Mouse (Mus musculus): ENCODE measurements around the gene Btn1a1. TPM values are rescaled to one million over a fixed set of nuclear protein-coding genes. Genes with fewer than 3 reads are reported as not detected.

The Btn1a1 gene
- total RNA-seq (2021): not detected

GRCm38 (mm10) chr13:23465600-23466109 is at the start of gene Btn1a1:
Btn1a1 (minus strand) TSS chr13:23465901.
- peak in 1 of 2 experiments; percentile 7 for DNase-seq
- intact Hi-C loops (cut with DNase I): no loop called here

GRCm38 (mm10) chr13:23515281-23515680 is 49.6 kb upstream of the Btn1a1 start:
- DNase-seq: no peak

GRCm38 (mm10) chr13:23513517-23513916 is 47.8 kb upstream of the Btn1a1 start:
- no peak for DNase-seq
- intact Hi-C loops (cut with DNase I): loop anchor here (10.0 kb wide), 1 partner anchor 1569 kb away; the partner anchor contains the start of gene Zfp184

More at GRCm38 (mm10) chr13:23515281-23515680, 49.6 kb upstream of the Btn1a1 start:
- intact Hi-C loops (cut with DNase I): loop anchor here (5.0 to 10.0 kb wide), 4 partner anchors 148 to 1803 kb away; partner anchors contain the start of genes Zfp184 and Zfp322a

DNA sequence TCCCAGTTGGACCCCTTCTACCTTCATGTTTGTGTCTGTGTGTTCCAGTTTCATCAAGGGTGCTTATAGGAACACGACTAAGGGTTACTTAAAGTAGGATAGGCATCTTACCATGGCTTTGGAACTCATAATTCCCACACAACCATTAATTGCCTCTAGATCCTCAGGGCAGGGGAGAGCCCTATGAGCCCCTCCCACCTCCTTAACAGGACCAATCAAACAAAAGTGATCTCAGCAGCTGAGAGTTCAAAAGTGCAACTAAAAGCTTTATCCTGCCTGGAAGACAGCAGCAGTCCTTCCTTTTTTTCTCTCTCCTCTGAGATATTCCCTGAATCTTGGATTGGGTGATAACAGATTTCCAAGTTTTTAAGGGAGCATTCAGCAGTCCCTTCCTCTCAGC is 44.4 kb upstream of the Btn1a1 start:
- DNase-seq: no peak
- intact Hi-C loops (cut with DNase I): loop anchor here (10.0 kb wide), 1 partner anchor 1565 kb away; the partner anchor contains the start of gene Zfp184

DNA sequence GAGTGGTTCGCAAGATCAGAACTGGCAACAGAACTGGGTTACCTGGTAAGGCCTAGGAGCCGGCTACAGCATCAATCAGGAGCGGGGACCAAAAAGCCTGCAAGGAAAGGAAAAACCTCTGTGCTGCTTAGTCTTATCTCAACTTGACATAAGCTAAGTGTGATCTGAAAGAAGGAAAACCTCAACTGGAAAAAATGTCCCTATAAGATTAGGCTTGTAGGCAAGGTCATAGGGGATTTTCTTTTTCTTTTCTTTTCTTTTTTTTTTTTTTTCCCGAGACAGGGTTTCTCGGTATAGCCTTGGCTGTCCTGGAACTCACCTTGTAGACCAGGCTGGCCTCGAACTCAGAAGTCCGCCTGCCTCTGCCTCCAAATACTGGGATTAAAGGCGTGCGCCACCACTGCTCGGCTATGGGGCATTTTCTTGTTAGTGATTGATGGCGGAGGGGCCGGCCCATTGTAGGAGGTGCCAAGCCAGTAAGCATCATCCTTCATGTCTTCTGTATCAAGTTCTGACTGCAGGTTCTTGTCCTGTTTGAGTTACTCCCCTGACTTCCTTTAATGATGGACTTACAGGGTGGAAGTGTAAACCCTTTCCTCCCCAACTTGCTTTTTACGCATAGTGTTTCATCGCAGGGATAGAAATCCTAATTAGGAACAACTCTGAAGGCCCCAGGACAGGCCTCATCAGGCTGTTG is 41.3 kb upstream of the Btn1a1 start:
- DNase-seq: no peak
- intact Hi-C loops (cut with DNase I): no loop called here

GRCm38 (mm10) chr13:23506351-23506750 is 40.6 kb upstream of the Btn1a1 start:
- DNase-seq: peak in 1 of 2 experiments; percentile 35
- intact Hi-C loops (cut with DNase I): no loop called here

DNA sequence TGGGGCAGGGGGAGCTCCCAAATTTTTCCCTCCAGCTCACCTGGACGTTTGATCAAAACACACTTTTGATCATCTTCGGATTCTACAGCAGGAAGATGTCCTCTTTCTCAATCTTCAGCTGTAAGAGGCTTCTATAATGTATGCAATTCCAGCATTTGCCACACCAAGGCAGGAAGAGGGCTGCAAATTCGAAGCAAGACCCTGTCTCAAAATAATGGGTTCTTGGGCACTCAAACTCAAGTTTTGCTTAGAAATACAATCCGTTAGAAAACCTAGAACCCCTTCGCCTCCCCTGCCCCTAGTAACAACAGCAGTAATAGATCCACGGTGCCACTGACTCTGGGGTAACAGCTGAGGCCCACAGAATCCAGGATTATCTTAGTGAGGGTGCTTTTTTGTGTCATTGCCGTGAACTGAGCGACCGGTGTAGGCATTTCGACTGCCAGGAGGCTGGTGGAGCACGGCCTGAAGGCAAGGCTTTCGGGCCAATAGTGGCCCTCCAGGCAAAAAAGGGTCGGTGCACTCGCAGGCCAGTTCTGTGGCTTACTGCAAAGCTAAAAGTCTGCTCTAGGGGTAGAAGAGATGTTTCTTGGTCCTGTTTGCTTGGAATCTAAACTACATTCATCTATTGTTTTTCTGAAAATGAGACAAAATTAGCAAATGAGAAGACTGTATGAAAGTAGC is 40.1 kb upstream of the Btn1a1 start:
- intact Hi-C loops (cut with DNase I): no loop called here
- no peak for DNase-seq

GRCm38 (mm10) chr13:23503797-23504196 is 38.1 kb upstream of the Btn1a1 start:
- intact Hi-C loops (cut with DNase I): no loop called here
- DNase-seq: peak; percentile 39 to 61

- no peak for DNase-seq
- intact Hi-C loops (cut with DNase I): no loop called here
These were observed 37.2 kb upstream of the Btn1a1 start for GRCm38 (mm10) chr13:23502916-23503315.

DNA sequence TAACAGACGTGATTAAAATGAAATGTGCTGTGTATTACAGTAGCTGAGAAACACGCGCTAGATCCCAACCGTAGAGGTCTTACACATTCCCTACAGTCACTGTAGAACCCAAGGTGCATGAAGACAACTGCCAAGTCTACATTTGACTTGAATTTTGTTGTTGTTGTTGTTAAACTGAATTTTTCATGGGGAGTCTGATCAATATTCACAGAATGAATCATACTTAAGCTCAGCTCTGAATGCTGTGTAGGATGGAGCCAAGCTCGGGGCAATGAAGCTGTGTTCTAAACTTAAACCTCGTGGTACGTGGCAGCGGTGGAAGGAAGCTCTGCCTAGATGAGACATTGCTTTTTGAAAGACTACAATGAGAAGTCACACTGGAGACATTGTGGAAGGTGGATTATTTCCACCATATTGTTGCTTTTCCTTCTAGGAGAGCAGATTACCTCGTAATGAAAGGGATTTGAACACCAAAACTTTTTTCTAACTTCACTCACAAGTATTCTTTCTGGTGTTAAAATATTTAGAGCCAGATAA is 36.4 kb upstream of the Btn1a1 start:
- no peak for DNase-seq
- intact Hi-C loops (cut with DNase I): no loop called here

- no peak for DNase-seq
- intact Hi-C loops (cut with DNase I): no loop called here
These were observed 35.8 kb upstream of the Btn1a1 start for GRCm38 (mm10) chr13:23501511-23501910.

DNA sequence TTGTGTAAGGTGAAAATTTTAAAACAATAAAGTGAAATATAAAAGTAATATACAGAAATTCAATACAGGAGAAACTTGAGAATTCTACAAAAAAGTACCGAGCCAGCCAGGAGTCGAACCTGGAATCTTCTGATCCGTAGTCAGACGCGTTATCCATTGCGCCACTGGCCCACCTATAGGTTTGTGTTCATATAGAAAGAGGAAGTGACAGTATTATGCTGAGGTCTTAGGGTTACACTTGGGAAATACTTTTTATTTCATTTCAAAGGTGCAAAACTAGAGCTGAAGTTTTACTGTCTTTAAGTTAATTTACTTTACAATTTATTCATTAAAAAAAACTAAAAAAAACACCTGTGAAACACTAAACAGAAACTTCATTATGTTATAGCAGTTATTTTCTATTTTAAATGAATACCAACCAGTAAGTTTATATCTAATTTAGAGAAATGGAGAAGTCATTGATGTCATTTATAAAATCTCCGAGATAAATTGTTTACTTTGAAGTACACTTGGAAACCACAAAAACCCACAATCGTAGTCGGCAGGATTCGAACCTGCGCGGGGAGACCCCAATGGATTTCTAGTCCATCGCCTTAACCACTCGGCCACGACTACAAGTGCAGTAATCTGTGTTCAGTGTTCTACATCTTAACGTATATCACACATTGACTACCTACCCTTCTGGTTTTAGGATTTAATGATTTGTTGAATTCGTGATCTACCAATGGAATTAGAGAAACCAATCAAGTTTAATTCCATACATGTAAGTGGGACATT is 34.9 kb upstream of the Btn1a1 start:
- intact Hi-C loops (cut with DNase I): no loop called here
- peak; percentile 45 to 61 for DNase-seq

GRCm38 (mm10) chr13:23499943-23500342 is 34.2 kb upstream of the Btn1a1 start:
- intact Hi-C loops (cut with DNase I): no loop called here
- no peak for DNase-seq

GRCm38 (mm10) chr13:23498653-23499052 is 33.0 kb upstream of the Btn1a1 start:
- intact Hi-C loops (cut with DNase I): no loop called here
- no peak for DNase-seq

- DNase-seq: no peak
- intact Hi-C loops (cut with DNase I): no loop called here
These were observed 32.1 kb upstream of the Btn1a1 start for GRCm38 (mm10) chr13:23497656-23498321.

DNA sequence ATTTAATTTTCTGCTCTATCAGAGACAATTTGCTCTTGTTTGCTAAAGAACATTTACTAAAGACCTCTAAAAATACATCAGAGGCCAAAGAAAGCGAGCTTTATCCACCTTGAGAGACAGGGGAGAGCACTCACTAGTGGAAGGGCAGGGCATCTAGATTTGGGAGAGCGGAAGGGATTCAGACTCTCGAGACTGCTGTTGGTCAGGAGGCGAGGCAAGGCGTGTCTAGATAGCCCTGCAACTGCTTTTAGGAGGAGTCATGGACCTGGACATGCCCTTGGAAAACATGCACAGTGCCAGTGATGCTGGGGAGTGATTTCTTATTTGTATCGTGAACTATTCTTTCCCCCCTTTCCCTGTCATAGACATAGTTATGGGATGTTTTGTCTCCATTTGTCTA is 29.8 kb upstream of the Btn1a1 start:
- intact Hi-C loops (cut with DNase I): no loop called here
- no peak for DNase-seq

DNA sequence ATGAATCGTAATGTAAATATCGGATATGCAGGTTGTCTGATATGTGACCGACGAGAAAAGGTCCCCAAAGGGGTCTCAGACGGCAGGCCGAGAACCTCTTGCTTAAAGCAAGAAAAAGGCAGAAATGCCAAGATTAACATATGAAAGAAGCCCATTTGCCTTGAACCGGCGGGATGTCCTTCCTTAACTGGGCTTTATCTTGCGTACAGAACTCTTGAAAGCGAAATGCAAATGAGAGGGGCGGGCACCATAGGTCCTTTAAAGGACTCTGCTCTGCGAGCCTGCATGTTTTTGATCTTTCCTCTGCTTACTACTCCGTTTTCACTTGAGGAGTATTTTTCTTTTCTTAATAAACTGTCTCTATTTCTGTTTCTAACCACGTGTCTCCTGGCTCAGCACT is 26.3 kb upstream of the Btn1a1 start:
- intact Hi-C loops (cut with DNase I): no loop called here
- no peak for DNase-seq

GRCm38 (mm10) chr13:23491263-23491662 is 25.6 kb upstream of the Btn1a1 start:
- no peak for DNase-seq
- intact Hi-C loops (cut with DNase I): no loop called here

DNA sequence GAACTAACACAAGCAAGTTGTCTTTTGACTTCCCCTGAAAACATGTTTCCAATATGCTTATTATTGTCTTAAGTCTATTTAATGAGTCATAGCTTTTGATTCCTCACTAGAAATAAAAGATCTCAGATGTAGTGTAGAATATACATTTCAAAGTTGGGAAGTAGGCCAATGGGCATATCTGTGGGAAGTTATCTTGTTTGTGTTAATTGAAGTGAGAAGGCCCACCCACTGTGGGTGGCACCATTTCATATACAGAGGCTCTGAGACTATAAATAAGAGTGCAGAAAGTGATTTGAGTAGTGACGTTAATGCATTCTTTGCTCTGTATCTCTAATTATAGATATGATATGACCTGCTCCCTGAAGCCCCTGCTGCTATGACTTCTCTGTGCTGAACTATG is 25.2 kb upstream of the Btn1a1 start:
- intact Hi-C loops (cut with DNase I): no loop called here

More for the DNA sequence above, 25.2 kb upstream of the Btn1a1 start:
- DNase-seq: no peak

Measured in heart, postnatal 10 days (tissue).